Mouse (Mus musculus) cerebellum, adult 2 months (tissue): ENCODE data around the gene Akp3. TPM values are rescaled to one million over a fixed set of nuclear protein-coding genes. Genes with fewer than 3 reads are reported as not detected.

Experiments
- DNase-seq, 2 experiments: peaks; one replicate each; pipeline ENCODE4 v3.0.0; 2021
- H3K27ac ChIP-seq: fragments of 200-500 bp; 2 replicates; pipeline ENCODE4 v1.5.1; 2012; ENCODE audit warnings: low read length, control low read depth, inconsistent platforms; ENCODE audit not compliant: insufficient read depth
- H3K27me3 ChIP-seq: fragments of 200-500 bp; 2 replicates; pipeline ENCODE4 v1.6.1; 2012; ENCODE audit warnings: inconsistent platforms, mild to moderate bottlenecking, low read length, moderate library complexity; ENCODE audit not compliant: control insufficient read depth, insufficient read depth
- H3K4me1 ChIP-seq: fragments of 200-500 bp; 2 replicates; pipeline ENCODE4 v1.6.1; 2011; ENCODE audit warnings: low read length; ENCODE audit not compliant: control insufficient read depth, insufficient read depth
- H3K4me3 ChIP-seq: fragments of 200-500 bp; replicated peaks from 2 replicates; pipeline ENCODE3; 2011; ENCODE audit warnings: mild to moderate bottlenecking, low read depth, low read length, control low read depth; ENCODE audit not compliant: insufficient read depth
- CTCF ChIP-seq: fragments of 200-500 bp; IDR thresholded peaks from 2 replicates; pipeline ENCODE4 v1.5.1; 2011; ENCODE audit warnings: low read depth, mild to moderate bottlenecking, control low read depth, low read length, moderate library complexity, borderline replicate concordance; ENCODE audit not compliant: insufficient read depth
- POLR2A ChIP-seq: fragments of 200-500 bp; IDR thresholded peaks from 2 replicates; pipeline ENCODE4 v1.6.1; 2011; ENCODE audit warnings: low read length, control low read depth, borderline replicate concordance; ENCODE audit not compliant: insufficient read depth
- WGBS: fragments of 180-500 bp; shearing (Covaris S2); methylation state at CpG from one replicate; pipeline ENCODE4 v1.1.7; 2018; 5-methylcytosine and 5-hydroxymethylcytosine counted together
- polyA plus RNA-seq: library from polyadenylated mRNA; depleted of rRNA; stranded (reverse); fragments of >200 nt; gene quantifications from 2 replicates; pipeline ENCODE4 v1.2.3, GENCODE M21; 2012

Akp3 gene
- polyA plus RNA-seq, 1 experiment = 0.08 TPM

- no peaks in the 10 kb centered on the region for H3K4me1 ChIP-seq
- no peak overlapping the region for H3K27ac ChIP-seq
- DNase-seq = no peak
- WGBS = under 1% methylated on average over 54 of the region's 56 CpGs
- TF ChIP-seq CTCF = no peak
- no peak for TF ChIP-seq POLR2A
- H3K4me3 ChIP-seq = no peak overlapping the region
- H3K27me3 ChIP-seq = peaks cover 3% of the 10 kb centered on the region; the same call in 1 of the 2 replicates
Measured at GRCm38 (mm10) chr1:87155531-87156198, 30.9 kb downstream of the Akp3 start.

GRCm38 (mm10) chr1:87156199-87156587, 31.4 kb downstream of the Akp3 start, which contains the start of gene Ecel1:
Gene Ecel1, minus strand, starts transcription at chr1:87156521.
- no peak for DNase-seq
- Histone ChIP-seq H3K4me3 (no peak within 1 kb of the TSS), H3K27me3 (peaks cover 3% of the 10 kb centered on the region; the same call in 1 of the 2 replicates), H3K4me1 (no peaks in the 10 kb centered on the region), H3K27ac (no peak within 1 kb of the TSS)
- 5% methylated on average over 12 of the region's 12 CpGs for WGBS
- TF ChIP-seq POLR2A (no peak), CTCF (no peak)

- DNase-seq = no peak
- H3K4me3 ChIP-seq = no peak overlapping the region
- H3K27me3 ChIP-seq = peaks cover 2% of the 10 kb centered on the region; the same call in 1 of the 2 replicates
- no peaks in the 10 kb centered on the region for H3K4me1 ChIP-seq
- 79% methylated on average over 3 of the region's 3 CpGs for WGBS
- no peak overlapping the region for H3K27ac ChIP-seq
- no peak for TF ChIP-seq CTCF
- TF ChIP-seq POLR2A = no peak
Measured at GRCm38 (mm10) chr1:87159396-87159795, 34.6 kb downstream of the Akp3 start.

GRCm38 (mm10) chr1:87164164-87164795, 39.5 kb downstream of the Akp3 start:
- no peaks in the 10 kb centered on the region for H3K27me3 ChIP-seq
- H3K4me3 ChIP-seq = no peak overlapping the region
- no peaks in the 10 kb centered on the region; the same call in 1 of the 2 replicates for H3K4me1 ChIP-seq
- no peak overlapping the region for H3K27ac ChIP-seq
- TF ChIP-seq POLR2A = no peak
- no peak for TF ChIP-seq CTCF
- 43% methylated on average over 11 of the region's 11 CpGs for WGBS
- DNase-seq = no peak

DNA sequence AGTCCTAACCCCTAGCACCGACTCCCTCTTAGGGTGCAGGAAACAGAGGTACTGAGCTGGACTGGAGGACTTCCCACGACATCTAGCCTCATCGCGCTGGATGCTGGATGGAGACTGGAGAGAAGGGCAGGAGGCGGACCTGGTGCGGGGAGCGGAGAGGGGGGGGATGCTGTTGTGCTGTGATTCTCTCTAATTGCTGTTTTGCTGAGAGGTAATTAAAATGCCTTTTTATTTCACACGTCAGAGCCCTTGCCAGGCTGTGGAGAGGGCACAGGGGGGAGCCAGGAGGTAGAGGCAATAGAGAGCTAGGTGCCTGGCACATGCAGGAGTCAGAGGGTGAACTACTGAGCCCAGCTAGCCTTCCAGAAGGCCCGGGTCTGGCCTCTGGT, 40.0 kb downstream of the Akp3 start:
- H3K27ac ChIP-seq = no peak overlapping the region
- no peak for DNase-seq
- TF ChIP-seq POLR2A (no peak), CTCF (no peak)
- no peaks in the 10 kb centered on the region; the same call in 1 of the 2 replicates for H3K4me1 ChIP-seq
- H3K27me3 ChIP-seq = no peaks in the 10 kb centered on the region
- H3K4me3 ChIP-seq = no peak overlapping the region
- WGBS = 59% methylated on average over 9 of the region's 9 CpGs

DNA sequence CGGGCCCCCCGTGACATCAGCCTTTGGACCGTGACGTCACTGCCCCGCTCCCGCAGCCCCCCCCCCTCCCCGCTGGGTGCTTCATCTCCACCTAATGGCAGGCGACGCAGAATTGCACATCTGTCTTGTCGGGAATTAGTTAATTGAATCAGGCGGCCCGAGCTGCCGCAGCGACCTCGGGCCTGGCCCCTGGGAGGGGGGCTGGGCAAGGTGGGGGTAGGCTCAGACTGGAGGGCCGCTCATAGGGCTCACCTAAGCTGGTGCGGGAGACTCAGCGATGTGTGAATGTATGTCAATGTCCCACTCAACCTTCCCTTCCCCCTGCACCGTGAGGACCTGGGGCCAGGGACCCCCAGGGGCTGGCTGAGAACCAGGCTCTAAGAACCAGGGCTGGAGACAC, 45.7 kb downstream of the Akp3 start:
- TF ChIP-seq POLR2A (no peak), CTCF (no peak)
- WGBS = 15% methylated on average over 19 of the region's 19 CpGs
- peaks cover 1% of the 10 kb centered on the region; the same call in 1 of the 2 replicates for H3K27me3 ChIP-seq
- H3K27ac ChIP-seq = no peak overlapping the region
- H3K4me1 ChIP-seq = no peaks in the 10 kb centered on the region; the same call in 1 of the 2 replicates
- H3K4me3 ChIP-seq = no peak overlapping the region
- DNase-seq = no peak

DNA sequence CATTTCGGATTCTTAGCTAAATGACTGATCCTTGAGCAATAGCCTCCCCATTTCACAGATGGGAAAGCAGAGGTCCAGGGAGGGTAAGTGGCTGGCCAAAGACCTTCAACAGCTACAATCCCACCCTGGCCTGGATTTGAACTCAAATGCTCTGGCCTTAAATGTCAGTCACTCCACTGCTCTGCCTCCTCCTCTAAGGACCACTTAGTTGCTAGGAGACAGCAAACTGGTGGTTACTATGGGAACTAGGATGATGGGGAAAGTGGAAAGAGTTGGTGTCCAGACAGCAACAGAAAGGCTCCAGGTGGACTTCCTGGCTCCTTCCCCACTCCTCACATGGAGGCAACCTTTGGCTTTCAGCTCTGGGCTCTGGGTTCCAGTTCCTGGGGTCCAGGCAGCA, 46.5 kb downstream of the Akp3 start:
- Histone ChIP-seq H3K27ac (no peak overlapping the region), H3K4me3 (no peak overlapping the region), H3K4me1 (no peaks in the 10 kb centered on the region; the same call in 1 of the 2 replicates), H3K27me3 (peaks cover 1% of the 10 kb centered on the region; the same call in 1 of the 2 replicates)
- TF ChIP-seq CTCF = no peak
- no peak for TF ChIP-seq POLR2A
- 92% methylated on average over 1 of the region's 1 CpGs for WGBS
- DNase-seq = no peak

- TF ChIP-seq CTCF = no peak
- 70% methylated on average over 9 of the region's 9 CpGs for whole genome bisulfite sequencing
- H3K27me3 ChIP-seq = peaks cover 1% of the 10 kb centered on the region; the same call in 1 of the 2 replicates
- no peak overlapping the region for H3K4me3 ChIP-seq
- H3K27ac ChIP-seq = no peak overlapping the region
- no peaks in the 10 kb centered on the region; the same call in 1 of the 2 replicates for H3K4me1 ChIP-seq
- no peak for DNase-seq
Measured at GRCm38 (mm10) chr1:87172316-87172715, 47.5 kb downstream of the Akp3 start.
